Mouse (Mus musculus) spleen, adult 12 weeks (tissue): Measurements from ENCODE around the gene Khdc3.
"Not testable (repeated sequence)": the region's sequence is repeated elsewhere in the genome, so short reads cannot be mapped to it uniquely, and the experiment has no call there.

ENCODE experiments used
- DNase-seq: peaks from one replicate; pipeline ENCODE4 v3.0.0; 2022; ENCODE audit warnings: low spot score

The Khdc3 gene

DNA sequence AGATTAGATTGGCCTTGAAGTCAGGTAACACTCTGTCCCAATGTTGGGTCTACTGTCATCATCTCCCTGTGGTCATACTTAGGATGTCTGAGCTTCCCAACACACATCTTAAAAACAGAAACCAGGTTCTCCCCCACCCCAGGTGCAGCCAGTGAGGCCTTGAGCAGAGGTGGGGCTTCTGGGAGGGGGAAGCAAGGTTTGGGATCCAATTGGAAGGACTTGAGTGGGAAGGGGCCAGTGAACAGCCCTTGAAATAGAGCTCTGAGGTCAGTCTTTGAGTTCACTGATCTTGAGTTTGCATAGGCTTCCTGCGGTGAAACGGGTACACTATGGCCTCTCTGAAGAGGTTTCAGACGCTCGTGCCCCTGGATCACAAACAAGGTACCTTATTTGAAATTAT lies 545 bp downstream of the Khdc3 start, which contains the start of gene Gm20509:
Gene Gm20509 (plus strand): TSS at position 290 of the 400 bp plus-strand sequence.
- DNase-seq = no peak

DNA sequence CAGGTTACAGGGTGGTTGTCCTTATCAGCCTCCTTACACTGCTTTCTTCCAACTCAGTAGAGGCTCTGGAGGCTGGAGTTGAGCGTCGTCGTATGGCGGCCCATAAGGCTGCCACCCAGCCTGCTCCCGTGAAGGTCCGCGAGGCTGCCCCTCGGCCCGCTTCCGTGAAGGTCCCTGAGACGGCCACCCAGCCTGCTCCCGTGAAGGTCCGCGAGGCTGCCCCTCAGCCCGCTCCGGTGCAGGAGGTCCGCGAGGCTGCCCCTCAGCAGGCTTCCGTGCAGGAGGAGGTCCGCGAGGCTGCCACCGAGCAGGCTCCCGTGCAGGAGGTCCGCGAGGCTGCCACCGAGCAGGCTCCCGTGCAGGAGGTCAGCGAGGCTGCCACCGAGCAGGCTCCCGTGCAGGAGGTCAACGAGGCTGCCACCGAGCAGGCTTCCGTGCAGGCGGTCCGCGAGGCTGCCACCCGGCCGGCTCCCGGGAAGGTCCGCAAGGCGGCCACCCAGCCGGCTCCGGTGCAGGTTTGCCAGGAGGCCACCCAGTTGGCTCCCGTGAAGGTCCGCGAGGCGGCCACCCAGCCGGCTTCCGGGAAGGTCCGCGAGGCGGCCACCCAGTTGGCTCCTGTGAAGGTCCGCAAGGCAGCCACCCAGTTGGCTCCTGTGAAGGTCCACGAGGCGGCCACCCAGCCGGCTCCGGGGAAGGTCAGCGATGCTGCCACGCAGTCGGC lies 1.7 kb downstream of the Khdc3 start:
- no peak for DNase-seq

DNA sequence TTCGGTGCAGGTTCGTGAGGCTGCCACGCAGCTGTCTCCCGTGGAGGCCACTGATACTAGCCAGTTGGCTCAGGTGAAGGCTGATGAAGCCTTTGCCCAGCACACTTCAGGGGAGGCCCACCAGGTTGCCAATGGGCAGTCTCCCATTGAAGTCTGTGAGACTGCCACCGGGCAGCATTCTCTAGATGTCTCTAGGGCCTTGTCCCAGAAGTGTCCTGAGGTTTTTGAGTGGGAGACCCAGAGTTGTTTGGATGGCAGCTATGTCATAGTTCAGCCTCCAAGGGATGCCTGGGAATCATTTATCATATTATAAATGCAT lies 2.2 kb downstream of the Khdc3 start:
- DNase-seq = no peak

DNA sequence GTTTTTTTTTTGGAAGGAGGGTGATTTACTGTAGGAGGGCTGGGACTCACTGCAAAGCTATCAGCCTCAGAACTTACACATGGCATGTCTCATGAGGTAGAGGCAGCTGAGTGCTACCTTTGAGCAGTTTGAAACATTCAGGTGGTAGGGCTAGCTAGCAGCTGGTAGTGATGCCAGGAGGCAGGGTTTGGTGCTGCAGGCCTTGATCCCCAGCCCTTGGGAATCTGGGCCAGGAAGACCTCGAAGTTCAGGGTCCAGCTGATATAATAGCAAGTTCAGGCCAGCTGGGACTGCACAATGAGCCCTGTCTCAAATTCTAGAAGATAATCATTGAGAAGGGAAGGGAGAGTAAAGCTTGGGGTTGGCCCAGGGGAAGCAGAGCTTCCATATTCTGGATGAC lies 3.5 kb downstream of the Khdc3 start:
- DNase-seq = no peak

DNA sequence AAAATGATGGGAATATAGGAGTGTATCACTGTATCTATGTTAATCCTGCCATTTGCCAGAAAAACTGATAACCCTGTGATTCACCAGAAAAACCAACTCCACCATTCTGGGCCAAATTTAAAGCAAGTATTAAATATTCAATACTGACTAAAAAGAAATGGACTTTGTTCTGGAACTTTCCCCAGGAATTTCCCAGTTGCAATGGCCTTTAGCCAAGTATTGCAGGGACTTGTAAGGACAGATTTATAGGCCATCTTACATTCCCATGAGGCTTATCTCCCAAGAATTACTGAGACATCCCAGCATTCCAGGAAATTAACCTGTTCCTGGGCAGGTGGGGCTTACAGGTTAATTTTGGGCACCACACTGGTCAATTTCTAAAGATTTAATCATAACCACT lies 4.1 kb downstream of the Khdc3 start:
- no peak for DNase-seq

DNA sequence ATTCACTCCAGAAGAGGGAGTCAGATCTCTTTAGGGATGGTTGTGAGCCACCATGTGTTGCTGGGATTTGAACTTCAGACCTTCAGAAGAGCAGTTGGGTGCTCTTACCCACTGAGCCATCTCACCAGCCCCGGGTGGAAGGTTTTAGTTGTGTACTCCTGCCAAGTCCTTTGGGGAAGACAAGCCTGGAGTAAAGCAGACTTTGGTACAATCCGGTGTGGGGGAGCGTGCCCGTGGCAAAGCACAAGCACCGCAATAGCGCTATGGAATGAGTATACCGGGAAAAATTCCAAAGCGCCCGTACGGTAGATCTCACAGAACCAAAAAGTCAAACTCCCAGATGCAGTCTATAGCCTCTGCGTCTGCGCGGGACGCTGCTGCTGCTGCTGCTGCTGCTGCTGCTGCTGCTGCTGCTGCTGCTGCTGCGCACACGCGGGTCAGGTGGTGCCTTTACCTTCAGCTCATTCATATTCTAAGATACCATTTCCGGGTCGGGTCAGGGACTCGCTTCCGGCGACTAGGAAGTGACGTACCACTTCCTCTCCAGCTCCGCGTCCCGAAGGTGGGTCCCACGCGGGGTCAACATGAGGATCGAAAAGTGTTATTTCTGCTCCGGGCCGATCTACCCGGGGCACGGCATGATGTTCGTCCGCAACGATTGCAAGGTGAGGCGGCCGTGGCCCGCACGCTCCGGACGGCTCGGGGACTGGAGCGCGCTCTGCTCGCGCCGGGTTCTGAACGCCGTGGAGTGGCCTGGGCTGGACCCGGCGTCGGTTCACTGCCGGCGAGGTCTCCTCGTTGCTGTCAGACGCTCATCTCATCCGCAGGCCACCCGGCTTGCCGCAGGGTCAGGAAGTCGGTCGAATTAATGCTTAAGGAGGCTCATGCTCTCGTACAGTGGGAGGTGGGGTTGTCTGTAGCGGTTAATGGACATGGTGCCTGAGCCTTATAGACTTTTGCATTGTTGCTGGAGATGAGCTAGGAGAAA lies 11.6 kb downstream of the Khdc3 start, which contains the start of gene Rsl24d1:
Gene Rsl24d1 (plus strand): TSS at position 508 of the 988 bp plus-strand sequence.
- DNase-seq = peak; percentile 66

DNA sequence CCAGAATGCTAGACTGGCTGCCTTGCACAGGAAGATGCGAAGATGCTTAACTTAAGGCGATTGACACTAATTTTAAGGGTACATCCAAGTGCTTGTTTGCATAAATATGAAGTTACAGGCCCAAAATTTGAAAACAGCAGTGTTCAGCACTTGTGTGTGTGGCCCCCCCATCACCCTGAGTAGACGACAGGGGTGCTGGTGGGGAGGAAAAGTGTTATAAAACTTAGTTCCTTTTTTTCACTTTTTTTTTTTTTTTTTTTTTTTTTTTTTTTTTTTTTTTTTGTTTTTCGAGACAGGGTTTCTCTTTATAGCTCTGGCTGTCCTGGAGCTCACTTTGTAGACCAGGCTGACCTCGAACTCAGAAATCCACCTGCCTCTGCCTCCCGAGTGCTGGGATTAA lies 15.1 kb downstream of the Khdc3 start:
- DNase-seq = not testable (repeated sequence)

DNA sequence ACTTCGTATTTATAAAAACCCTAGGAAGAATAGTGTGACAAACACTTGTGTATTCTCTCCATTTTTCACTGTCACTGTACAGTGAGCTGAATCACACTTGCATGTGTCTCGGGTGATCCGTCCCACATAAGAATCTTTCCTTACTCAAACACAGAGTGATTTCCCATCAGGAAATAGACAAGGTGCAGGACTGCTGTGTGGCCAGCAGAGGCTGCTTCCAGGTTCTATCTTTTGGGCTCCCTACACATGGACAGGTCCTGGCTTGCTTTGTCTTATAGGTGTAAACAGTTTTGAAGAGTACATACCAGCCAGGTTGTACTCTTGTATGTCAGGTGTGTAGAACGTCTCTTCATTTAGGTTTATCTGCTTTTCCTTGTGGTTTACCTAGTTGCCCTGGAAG lies 16.4 kb downstream of the Khdc3 start:
- no peak for DNase-seq

DNA sequence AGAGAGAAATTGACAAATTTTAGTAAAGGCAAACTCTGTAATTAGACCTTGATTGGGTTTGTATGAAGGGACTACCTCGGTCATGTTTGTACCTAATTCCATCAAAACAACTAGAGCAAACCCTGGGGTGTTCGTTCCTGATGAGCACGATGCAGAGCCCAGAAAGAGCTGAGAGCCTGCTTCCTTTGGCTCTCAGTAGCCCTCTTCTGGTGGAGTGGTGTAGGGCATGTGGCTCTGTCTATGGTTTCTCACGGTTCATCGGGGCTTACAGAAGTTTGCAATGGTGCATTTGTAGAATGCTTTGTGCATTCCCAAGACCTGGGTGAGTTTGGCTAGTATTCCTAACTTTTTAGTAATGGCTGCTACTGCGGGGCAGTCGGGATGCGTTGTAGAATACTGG lies 20.1 kb downstream of the Khdc3 start:
- no peak for DNase-seq

DNA sequence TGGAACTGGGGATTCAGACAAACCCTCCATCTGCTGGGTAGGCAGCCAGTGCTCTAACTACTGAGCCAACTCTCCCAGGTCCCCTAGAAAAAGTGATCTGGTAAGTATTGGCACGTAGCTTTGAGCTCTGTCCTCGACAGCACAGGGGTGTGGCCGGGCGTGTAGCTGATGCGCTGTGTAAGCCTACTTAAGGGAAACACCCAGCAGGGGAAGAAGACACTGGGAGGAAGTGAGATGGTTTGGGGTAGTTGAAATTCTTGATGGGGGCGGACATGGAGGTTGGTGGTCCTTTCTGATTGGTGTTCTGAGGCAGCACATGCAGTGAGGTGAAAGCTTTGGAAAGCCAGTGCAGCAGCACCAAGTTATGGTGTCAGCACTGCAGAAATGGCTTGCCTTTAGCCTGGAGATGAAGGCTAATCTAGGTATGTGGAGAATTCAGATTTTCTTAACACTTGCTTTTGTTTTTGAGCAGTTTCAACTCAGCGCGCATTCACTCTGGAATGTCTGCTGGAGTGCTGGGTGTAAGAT lies 23.5 kb downstream of the Khdc3 start:
- DNase-seq = no peak

DNA sequence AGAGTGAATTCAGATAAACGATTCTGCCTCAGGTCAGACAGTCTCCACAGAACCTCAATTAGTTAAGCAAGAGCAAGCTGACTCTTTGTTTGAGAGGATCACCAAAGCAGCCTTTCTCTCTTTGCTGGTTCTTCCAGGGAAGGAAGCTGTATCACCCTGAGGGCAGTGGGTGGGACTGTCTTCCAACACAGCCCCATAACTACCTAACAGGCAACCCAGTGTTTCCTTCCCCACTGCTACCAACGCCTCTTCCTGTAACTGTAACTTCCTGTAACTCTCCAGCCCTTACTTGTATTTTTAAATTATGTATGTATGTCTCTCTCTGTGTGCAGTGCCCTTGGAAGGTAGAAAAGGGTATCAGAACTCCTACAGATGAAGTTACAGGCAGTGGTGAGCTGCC lies 25.8 kb downstream of the Khdc3 start:
- DNase-seq = no peak

DNA sequence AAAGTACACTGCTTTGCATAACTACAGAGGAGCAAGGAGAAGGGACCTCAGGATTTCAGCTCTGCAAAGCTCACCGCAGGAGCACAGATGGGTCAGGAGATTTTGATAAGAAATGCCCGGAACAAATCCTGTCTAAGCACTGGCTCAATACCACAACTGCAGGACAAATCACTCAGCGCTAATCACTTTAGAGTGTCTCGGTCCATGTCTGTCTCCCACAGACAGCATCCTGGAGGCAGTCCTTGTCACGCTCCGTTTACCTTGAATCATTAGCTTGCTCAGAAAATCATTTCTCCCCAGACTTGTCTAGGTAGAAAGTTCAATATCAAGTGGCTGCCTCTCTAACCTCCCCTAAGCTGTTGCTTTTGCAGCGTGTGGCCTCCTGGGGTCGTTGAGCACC lies 28.2 kb downstream of the Khdc3 start:
- DNase-seq = no peak

DNA sequence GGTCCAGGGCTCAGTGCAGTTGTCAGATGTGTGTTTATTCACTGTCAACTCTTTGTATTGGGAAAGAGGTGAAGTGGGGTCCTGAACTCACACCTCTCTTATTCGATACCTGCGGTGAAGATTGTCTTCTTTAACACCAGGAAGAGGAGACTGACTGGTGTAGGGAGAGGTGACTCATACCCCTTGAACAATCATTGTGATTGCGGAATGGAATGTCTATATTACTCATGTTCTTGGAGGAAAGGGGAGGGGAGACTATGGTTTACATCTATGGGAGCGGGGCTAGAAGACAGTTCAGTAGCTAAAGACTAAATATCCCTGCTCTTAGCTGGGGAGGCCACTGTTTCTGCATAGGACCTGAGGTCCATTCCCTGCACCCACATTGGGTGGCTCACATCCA lies 28.9 kb downstream of the Khdc3 start:
- DNase-seq = no peak

DNA sequence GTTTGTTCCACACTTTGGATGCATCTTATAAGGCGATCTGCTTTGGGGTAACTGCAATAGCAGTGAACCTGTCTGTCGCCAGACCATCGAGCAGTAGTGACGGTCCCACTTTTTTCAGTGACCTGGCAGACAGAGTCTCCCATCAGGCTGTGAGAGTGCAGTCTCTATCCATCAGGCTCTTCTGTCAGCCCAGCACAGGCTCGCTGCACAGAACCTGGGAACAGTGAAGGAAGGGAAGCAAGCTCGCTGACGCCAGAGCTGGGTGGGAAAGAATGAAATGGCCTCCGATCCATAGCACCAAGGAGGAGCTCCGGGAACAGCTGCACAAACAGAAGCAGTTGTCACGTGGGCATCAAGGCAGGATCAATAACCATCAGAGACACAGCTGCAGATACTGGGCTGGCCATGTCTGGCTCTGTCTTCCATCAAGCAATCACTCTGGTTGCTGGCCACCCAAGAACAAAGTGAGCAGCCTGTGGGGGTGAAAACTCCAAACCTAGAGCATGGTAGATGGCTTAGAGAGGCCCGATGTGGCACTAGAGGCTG lies 35.8 kb downstream of the Khdc3 start:
- DNase-seq = no peak
